Mouse (Mus musculus): Measurements from ENCODE around the gene Ptprg.

DNA sequence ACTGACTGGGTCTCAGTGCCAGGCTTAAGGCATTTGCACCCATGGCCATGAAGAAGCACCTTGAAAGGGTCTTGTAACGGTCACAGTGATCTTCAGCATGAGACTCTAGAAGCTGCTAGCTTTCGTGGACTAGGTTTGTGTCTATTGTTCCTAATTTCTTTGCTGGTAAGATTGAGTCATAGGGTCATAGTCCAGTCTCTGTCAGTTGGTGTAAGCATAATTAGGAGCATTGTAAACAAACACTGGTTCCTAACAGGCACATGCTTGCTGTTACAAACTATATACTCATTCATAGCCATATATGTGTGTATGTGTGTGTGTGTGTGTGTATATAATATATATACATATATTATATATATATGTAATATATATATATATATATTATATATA, 19.1 kb downstream of the Ptprg start:
- TF ChIP-seq CTCF (IDR thresholded peaks at IDR 0.05) (no peak), EP300 (IDR thresholded peaks at IDR 0.05; ENCODE audit: insufficient read depth, low read depth, low read length) (no peak), POLR2A (IDR thresholded peaks at IDR 0.05; ENCODE audit: insufficient read depth, low read depth, low read length) (no peak)
